In the genomic region with DNA sequence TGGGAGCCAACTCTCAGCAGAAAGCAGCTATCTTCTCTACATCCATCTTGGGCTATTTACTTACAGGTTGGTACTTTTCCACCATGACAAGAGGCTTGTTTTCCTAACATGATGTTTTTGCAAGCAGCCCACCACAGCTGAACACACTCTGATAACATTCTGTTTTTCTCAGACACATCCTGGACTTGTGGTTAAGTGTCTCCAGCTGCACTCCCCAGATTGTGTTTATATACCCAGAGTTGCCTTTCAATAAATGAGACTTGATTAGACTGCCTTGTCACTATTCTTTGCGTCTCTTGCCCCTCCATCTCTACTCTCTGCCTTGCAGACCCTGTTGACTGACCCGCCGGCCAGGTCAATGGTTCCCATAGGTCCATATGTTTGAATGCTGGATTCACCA, we compare ENCODE assay signal across 20 mouse cellular contexts. TPM values are rescaled to one million over a fixed set of nuclear protein-coding genes. Genes with fewer than 3 reads are reported as not detected.
"Had no signal": no experiment of that assay in that cellular context is flagged by ENCODE, and none has a peak within 500 bp of the region (broad histone marks: within the 10 kb centered on the region; RNA-seq: fewer than 3 reads in every experiment).

No protein-coding gene starts in this region.

- ATAC-seq: inflammation-experienced regulatory T-cells, adult 6 months; intestine, postnatal 0 days had no signal

- H3K4me2 ChIP-seq: limb, embryonic 13.5 days; midbrain, embryonic 12.5 days had no signal

- H3K4me3 ChIP-seq: layer of hippocampus, adult 2 months; limb, embryonic 13.5 days; midbrain, embryonic 12.5 days had no signal

- H3K27me3 ChIP-seq: limb, embryonic 13.5 days; megakaryocyte, embryonic 14.5 days; midbrain, embryonic 12.5 days had no signal

- H3K36me3 ChIP-seq: limb, embryonic 13.5 days; midbrain, embryonic 12.5 days had no signal

- H3K4me1 ChIP-seq: midbrain, embryonic 12.5 days had no signal

- H3K27ac ChIP-seq: kidney, postnatal 0 days; layer of hippocampus, adult 2 months; limb, embryonic 13.5 days; midbrain, embryonic 12.5 days had no signal

- H3K9ac ChIP-seq: limb, embryonic 13.5 days; midbrain, embryonic 12.5 days had no signal

- DNase-seq: kidney, adult 8-10 months; kidney, postnatal 36 days; left cerebral cortex, postnatal 4 days; lung, adult 18-20 months; lung, postnatal 36 days; right cerebral cortex, postnatal 14 days; thymus, adult 2 months; thymus, postnatal 25 days had no signal

RNA-seq across cellular contexts. Expression of a gene that starts 19.8 kb away (rescaled TPM):
- total RNA-seq: layer of hippocampus, adult 2 months; layer of hippocampus, postnatal 10 days; left cerebral cortex, postnatal 10 days; left cerebral cortex, postnatal 4 days; midbrain, postnatal 0 days had no signal
- polyA plus RNA-seq: inflammation-experienced regulatory T-cells, adult 6 months; limb, embryonic 13.5 days; midbrain, embryonic 12.5 days; midbrain, postnatal 0 days; neural tube, embryonic 14.5 days; urinary bladder, adult 2 months had no signal
